Mouse (Mus musculus) CH12.LX (cell line): ENCODE data around the gene Ina.

Source experiments
- CTCF ChIP-seq, 2 experiments: IDR thresholded peaks in 1 of 2; conservative IDR thresholded peaks in 1 of 2; 2 replicates each; pipeline ENCODE4 v1.5.1; 2011 to 2012; ENCODE audit warnings: low read depth in 2 of 2, low read length in 2 of 2, improper control_type of control experiment in 1 of 2, inconsistent platforms in 1 of 2, mild to moderate bottlenecking in 1 of 2, moderate library complexity in 1 of 2
- HCFC1 ChIP-seq: IDR thresholded peaks from 2 replicates; pipeline ENCODE4 v1.6.1; 2012; ENCODE audit warnings: low read depth, mild to moderate bottlenecking, inconsistent platforms, low read length, improper control_type of control experiment
- NRF1 ChIP-seq: IDR thresholded peaks from 2 replicates; pipeline ENCODE4 v1.6.1; 2014; ENCODE audit warnings: low read depth, mild to moderate bottlenecking, inconsistent platforms, low read length, improper control_type of control experiment, moderate library complexity
- TCF12 ChIP-seq: IDR thresholded peaks from 2 replicates; pipeline ENCODE4 v1.6.1; 2014; ENCODE audit warnings: low read depth, mild to moderate bottlenecking, inconsistent platforms, low read length, improper control_type of control experiment
- USF1 ChIP-seq: IDR thresholded peaks from 2 replicates; pipeline ENCODE4 v1.6.1; 2014; ENCODE audit warnings: low read depth, mild to moderate bottlenecking, inconsistent platforms, low read length, improper control_type of control experiment

DNA sequence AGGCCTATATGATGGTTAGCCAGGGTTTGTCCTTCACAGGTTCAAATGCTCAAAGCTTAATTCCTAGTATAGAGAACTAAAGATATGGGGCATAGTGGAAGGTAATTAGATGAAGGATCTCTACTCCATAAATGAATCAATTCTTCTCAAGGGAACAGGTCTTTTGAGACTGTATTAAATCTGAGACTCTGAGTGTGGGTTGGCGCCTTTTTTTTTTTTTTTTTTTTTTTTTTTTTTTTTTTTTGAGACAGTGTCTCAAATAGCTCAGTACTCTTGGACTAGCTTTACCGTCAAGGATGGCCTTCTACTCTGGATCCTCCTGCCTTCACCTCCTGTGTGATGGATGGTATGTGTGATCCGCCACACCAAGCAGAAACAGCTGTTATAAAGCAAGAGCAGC is 22.1 kb downstream of the Ina start:
- TF ChIP-seq USF1 (no peak), CTCF (conservative IDR thresholded peaks at IDR 0.05 in 1 of 2, IDR thresholded peaks at IDR 0.05 in 1 of 2; ENCODE audit: low read depth in 2 of 2, low read length in 2 of 2) (no peak), NRF1 (no peak), HCFC1 (no peak), TCF12 (no peak)
